Comparison of ENCODE assay signal across 19 mouse cellular contexts in the genomic region with DNA sequence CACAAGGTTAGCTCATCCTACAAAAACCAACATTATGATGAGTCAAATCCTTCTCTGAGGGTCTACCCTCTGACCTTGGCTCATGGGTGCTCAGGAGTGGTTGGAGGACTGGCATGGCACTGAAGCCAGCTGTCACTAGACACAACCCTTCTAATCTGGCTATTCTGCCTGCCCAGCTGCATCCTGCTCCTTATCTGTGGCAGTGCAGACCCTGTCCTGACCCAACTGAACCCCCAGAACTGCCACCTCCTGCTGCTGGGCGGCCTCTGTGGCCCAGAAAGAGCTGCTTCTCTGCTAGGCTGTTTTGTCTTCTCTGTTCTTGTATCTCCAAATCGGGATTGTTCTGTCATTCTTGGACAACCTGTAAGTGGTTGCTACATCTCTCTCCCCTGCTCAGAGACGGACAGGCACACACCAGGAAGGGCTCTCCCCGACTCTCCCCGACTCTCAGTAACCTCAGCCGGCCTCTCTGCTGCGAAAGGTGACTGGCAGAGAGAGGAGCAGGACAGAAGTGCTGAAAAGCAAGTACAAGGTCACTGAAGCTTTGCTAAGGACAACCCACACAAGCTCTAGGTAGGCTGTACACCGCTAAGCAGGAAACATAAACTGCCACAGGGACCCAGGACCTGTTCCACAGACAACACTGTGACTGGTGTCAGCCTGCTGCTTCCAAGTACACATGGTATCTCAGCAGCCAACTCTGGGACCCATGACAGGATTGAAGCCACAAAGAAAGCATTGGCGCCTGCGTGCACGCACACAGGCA. TPM values are rescaled to one million over a fixed set of nuclear protein-coding genes. Genes with fewer than 3 reads are reported as not detected.
A peak's percentile ranks its signal among the peaks of the same experiment; 100 is the strongest.
DNase-seq lines count a peak whose midpoint lies in the region; ATAC-seq and TF ChIP-seq lines count a peak whose summit lies in the region.
"Had no signal": no experiment of that assay in that cellular context is flagged by ENCODE, and none has a peak within 500 bp of the region (broad histone marks: within the 10 kb centered on the region; RNA-seq: fewer than 3 reads in every experiment).

No protein-coding gene starts in this region.

- H3K27ac ChIP-seq in heart, embryonic 14.5 days (replicated peaks in 1 of 2; ENCODE audit: control insufficient read depth in 1 of 2, insufficient read depth in 1 of 2, low read depth in 2 of 2, low read length in 2 of 2): peak overlapping the region in 1 of 2 experiments; percentile 21; a peak in 2 of 4 replicates
- peak overlapping the region; percentile 63 for H3K27ac ChIP-seq in bone marrow, adult 2 months (ENCODE audit: control insufficient read depth, insufficient read depth, low read depth, low read length, poor library complexity)
- peak overlapping the region; percentile 85 for H3K27ac ChIP-seq in liver, postnatal 0 days (ENCODE audit: low read depth)
- H3K27ac ChIP-seq: hindbrain, embryonic 10.5 days; intestine, embryonic 15.5 days; midbrain, embryonic 10.5 days had no signal

- no peak for TF ChIP-seq CTCF in bone marrow, adult 2 months (IDR thresholded peaks at IDR 0.05; ENCODE audit: control insufficient read depth, insufficient read depth, low read length)
- TF ChIP-seq CTCF in liver, postnatal 0 days (IDR thresholded peaks at IDR 0.05; ENCODE audit: low read depth): no peak

- no peak for DNase-seq in heart, postnatal 25 days (ENCODE audit: low spot score)
- peak; percentile 38 to 40 for DNase-seq in heart, postnatal 10 days
- DNase-seq in liver, postnatal 0 days: peak; percentile 62
- no peak for DNase-seq in cerebellum, adult 9-10 months
- no peak for DNase-seq in thymus, postnatal 0 days (ENCODE audit: low spot score)
- DNase-seq: cerebellum, adult 18-20 months; kidney, postnatal 36 days; thymus, postnatal 14 days had no signal

- H3K9ac ChIP-seq in heart, embryonic 14.5 days (ENCODE audit: low read length): peak overlapping the region; percentile 13; the same call in 1 of the 2 replicates
- H3K9ac ChIP-seq in liver, postnatal 0 days (replicated peaks): peak overlapping the region; percentile 53
- H3K9ac ChIP-seq: intestine, embryonic 15.5 days had no signal

- peak; percentile 96 for TF ChIP-seq EP300 in liver, postnatal 0 days (IDR thresholded peaks at IDR 0.05; ENCODE audit: low read depth)

- ATAC-seq in heart, embryonic 14.5 days (ENCODE audit: insufficient number of reproducible peaks, insufficient read depth, low FRiP score, low read depth): no peak
- peak; percentile 89 for ATAC-seq in liver, postnatal 0 days
- no peak for ATAC-seq in monocyte, adult 5-6 weeks (replicated peaks; ENCODE audit: insufficient number of reproducible peaks, low FRiP score, low TSS enrichment, poor library complexity, severe bottlenecking)
- ATAC-seq: activated CD4-positive, CD25-positive, alpha-beta regulatory T cell, adult 4 months; intestine, embryonic 15.5 days had no signal

- no peaks in the 10 kb centered on the region for H3K27me3 ChIP-seq in heart, embryonic 14.5 days (ENCODE audit: control insufficient read depth, insufficient read depth, low read length)
- no peaks in the 10 kb centered on the region for H3K27me3 ChIP-seq in liver, postnatal 0 days (ENCODE audit: insufficient read depth, low read length)
- H3K27me3 ChIP-seq: intestine, embryonic 15.5 days had no signal

- TF ChIP-seq POLR2A in bone marrow, adult 2 months (IDR thresholded peaks at IDR 0.05; ENCODE audit: borderline replicate concordance, control insufficient read depth, low read depth, low read length): no peak

- no peaks in the 10 kb centered on the region for H3K9me3 ChIP-seq in heart, embryonic 14.5 days (ENCODE audit: control insufficient read depth, low read length)
- no peaks in the 10 kb centered on the region for H3K9me3 ChIP-seq in liver, postnatal 0 days (ENCODE audit: low read length)
- H3K9me3 ChIP-seq: forebrain, embryonic 10.5 days; hindbrain, embryonic 10.5 days; intestine, embryonic 15.5 days; midbrain, embryonic 10.5 days had no signal

- H3K4me1 ChIP-seq in heart, embryonic 14.5 days (ENCODE audit: control insufficient read depth in 2 of 2, insufficient read depth in 2 of 2, low read length in 2 of 2): peaks cover 32 to 42% of the 10 kb centered on the region in 2 experiments
- peaks cover 6% of the 10 kb centered on the region; the same call in 1 of the 2 replicates for H3K4me1 ChIP-seq in bone marrow, adult 2 months (ENCODE audit: control insufficient read depth, insufficient read depth, low read length)
- H3K4me1 ChIP-seq in liver, postnatal 0 days (ENCODE audit: insufficient read depth): peaks cover 35% of the 10 kb centered on the region

- WGBS in heart, embryonic 14.5 days: 39% methylated on average over 11 of the region's 11 CpGs
- 44% methylated on average over 11 of the region's 11 CpGs for WGBS in bone marrow, adult 2 months
- WGBS in liver, postnatal 0 days (ENCODE audit: insufficient replicate concordance): 39% methylated on average over 11 of the region's 11 CpGs

- intact Hi-C loops in heart, postnatal 25 days (cut with DNase I): no loop called here
- intact Hi-C loops in heart, postnatal 10 days (cut with DNase I): loop anchor here (5.0 to 10.0 kb wide), 2 partner anchors 38 to 255 kb away; partner anchors contain the start of gene Aanat

- peaks cover 35% of the 10 kb centered on the region for H3K36me3 ChIP-seq in heart, embryonic 14.5 days (ENCODE audit: control insufficient read depth, insufficient read depth, low read length)
- H3K36me3 ChIP-seq in liver, postnatal 0 days (replicated peaks; ENCODE audit: insufficient read depth, low read length): peaks cover 45% of the 10 kb centered on the region

- H3K4me3 ChIP-seq in heart, embryonic 14.5 days (ENCODE audit: control insufficient read depth in 1 of 2, insufficient read depth in 1 of 2, low read depth in 1 of 2, low read length in 2 of 2): no peak overlapping the region
- no peak overlapping the region for H3K4me3 ChIP-seq in bone marrow, adult 2 months (replicated peaks; ENCODE audit: control insufficient read depth, low read depth, low read length)
- peak overlapping the region; percentile 15; the same call in 1 of the 2 replicates for H3K4me3 ChIP-seq in liver, postnatal 0 days (ENCODE audit: low read depth, low read length)
- H3K4me3 ChIP-seq: forebrain, embryonic 10.5 days; hindbrain, embryonic 10.5 days; intestine, embryonic 15.5 days; midbrain, embryonic 10.5 days had no signal

- H3K4me2 ChIP-seq in heart, embryonic 14.5 days (ENCODE audit: low read length): peak overlapping the region; percentile 5; the same call in 1 of the 2 replicates
- peak overlapping the region; percentile 60 for H3K4me2 ChIP-seq in liver, postnatal 0 days (ENCODE audit: low read depth, low read length)
- H3K4me2 ChIP-seq: intestine, embryonic 15.5 days had no signal

RNA-seq across cellular contexts. Expression of gene Sphk1, which starts 18.7 kb away (rescaled TPM):
- 2.3 and 2.5 TPM in 2 replicates for polyA plus RNA-seq in heart, embryonic 14.5 days (2014; fragmentation: Nextera tagmentation; extraction: Ambion mirVana)
- total RNA-seq in heart, postnatal 25 days (2021): 1 to 10 TPM; 1.4 to 1.9 TPM
- polyA plus RNA-seq in bone marrow, adult 2 months (2011; ENCODE audit: insufficient read depth, insufficient read length, low replicate concordance, missing spikeins): 31.3 and 31.7 TPM in 2 replicates
- 1 to 10 TPM; 2.5 to 3.9 TPM for total RNA-seq in heart, postnatal 10 days (2021)
- 15.5 and 17.4 TPM in 2 replicates for polyA plus RNA-seq in liver, postnatal 0 days (2015; fragmentation: Nextera tagmentation; extraction: Ambion mirVana)
- polyA plus RNA-seq in thymus, postnatal 0 days (2015; fragmentation: Nextera tagmentation; extraction: Ambion mirVana): 13.7 and 14.8 TPM in 2 replicates
- not detected in 3 replicates for total RNA-seq in monocyte, adult 5-6 weeks (2017)
- polyA plus RNA-seq: activated CD4-positive, CD25-positive, alpha-beta regulatory T cell, adult 4 months had no signal

RNA-seq across cellular contexts. Expression of gene Ube2o, which starts 31.8 kb away (rescaled TPM):
- polyA plus RNA-seq in heart, embryonic 14.5 days (2014; fragmentation: Nextera tagmentation; extraction: Ambion mirVana): 14.4 and 17.1 TPM in 2 replicates
- 10 to 100 TPM; 31.4 to 37.1 TPM for total RNA-seq in heart, postnatal 25 days (2021)
- polyA plus RNA-seq in bone marrow, adult 2 months (2011; ENCODE audit: insufficient read depth, insufficient read length, low replicate concordance, missing spikeins): 90.9 and 133 TPM in 2 replicates
- total RNA-seq in heart, postnatal 10 days (2021): 10 to 100 TPM; 28.5 to 33.7 TPM
- 15.2 and 16.3 TPM in 2 replicates for polyA plus RNA-seq in liver, postnatal 0 days (2015; fragmentation: Nextera tagmentation; extraction: Ambion mirVana)
- polyA plus RNA-seq in thymus, postnatal 0 days (2015; fragmentation: Nextera tagmentation; extraction: Ambion mirVana): 6.4 and 6.8 TPM in 2 replicates
- total RNA-seq in monocyte, adult 5-6 weeks (2017): 16.3 to 21.9 TPM (median 19.8 TPM) in 3 replicates

RNA-seq across cellular contexts. Expression of gene Aanat, which starts 36.8 kb away (rescaled TPM):
- polyA plus RNA-seq in heart, embryonic 14.5 days (2014; fragmentation: Nextera tagmentation; extraction: Ambion mirVana): 0.28 TPM in 1 of 2 replicates, not detected in the other
- total RNA-seq in heart, postnatal 25 days (2021): not detected
- not detected in 2 replicates for polyA plus RNA-seq in bone marrow, adult 2 months (2011; ENCODE audit: insufficient read depth, insufficient read length, low replicate concordance, missing spikeins)
- not detected for total RNA-seq in heart, postnatal 10 days (2021)
- not detected in 2 replicates for polyA plus RNA-seq in liver, postnatal 0 days (2015; fragmentation: Nextera tagmentation; extraction: Ambion mirVana)
- polyA plus RNA-seq in thymus, postnatal 0 days (2015; fragmentation: Nextera tagmentation; extraction: Ambion mirVana): not detected in 2 replicates
- not detected in 3 replicates for total RNA-seq in monocyte, adult 5-6 weeks (2017)
- total RNA-seq: adrenal gland, postnatal 4 days; liver, adult 2 months had no signal
- polyA plus RNA-seq: activated CD4-positive, CD25-positive, alpha-beta regulatory T cell, adult 4 months; forebrain, embryonic 10.5 days; hindbrain, embryonic 10.5 days; intestine, embryonic 15.5 days; liver, adult 2 months; midbrain, embryonic 10.5 days; small intestine, adult 2 months had no signal

RNA-seq across cellular contexts. Expression of gene Prpsap1, which starts 55.5 kb away (rescaled TPM):
- 89.8 and 93.4 TPM in 2 replicates for polyA plus RNA-seq in heart, embryonic 14.5 days (2014; fragmentation: Nextera tagmentation; extraction: Ambion mirVana)
- 10 to 100 TPM; 33.2 to 35.1 TPM for total RNA-seq in heart, postnatal 25 days (2021)
- 20.1 and 41.9 TPM in 2 replicates for polyA plus RNA-seq in bone marrow, adult 2 months (2011; ENCODE audit: insufficient read depth, insufficient read length, low replicate concordance, missing spikeins)
- 10 to 100 TPM; 45.3 to 45.8 TPM for total RNA-seq in heart, postnatal 10 days (2021)
- 64.4 and 67.4 TPM in 2 replicates for polyA plus RNA-seq in liver, postnatal 0 days (2015; fragmentation: Nextera tagmentation; extraction: Ambion mirVana)
- polyA plus RNA-seq in thymus, postnatal 0 days (2015; fragmentation: Nextera tagmentation; extraction: Ambion mirVana): 90.9 and 96.6 TPM in 2 replicates
- total RNA-seq in monocyte, adult 5-6 weeks (2017): 18.0 to 45.7 TPM (median 45.0 TPM) in 3 replicates

Comparison
In these comparisons a context has a peak if more than half of its experiments do, and no peak if none do; other contexts are left out.
1. DNase-seq: peak in heart, postnatal 10 days (2 of 2) and liver, postnatal 0 days (single experiment); none in heart, postnatal 25 days (single experiment), cerebellum, adult 9-10 months (single experiment) and thymus, postnatal 0 days (single experiment).